Mouse (Mus musculus): ENCODE measurements around the gene Trir.

Gene Trir

DNA sequence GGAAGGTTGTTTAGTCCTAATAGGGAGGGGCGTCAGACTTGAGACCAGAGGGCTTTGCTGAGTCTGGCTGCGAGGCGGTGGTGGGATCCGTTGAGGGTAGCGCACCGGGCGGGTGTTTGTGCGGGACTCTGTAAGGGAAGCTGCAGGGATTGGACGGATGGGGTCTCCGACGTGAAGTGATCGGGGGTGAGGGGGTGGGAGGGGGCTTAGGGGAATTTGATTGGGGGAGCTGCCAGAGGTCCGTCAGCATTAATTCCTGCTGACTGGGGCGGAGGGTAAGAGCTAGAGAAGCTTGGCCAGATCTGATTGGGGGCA, 10.7 kb downstream of the Trir start:
- DNase-seq = no peak

DNA sequence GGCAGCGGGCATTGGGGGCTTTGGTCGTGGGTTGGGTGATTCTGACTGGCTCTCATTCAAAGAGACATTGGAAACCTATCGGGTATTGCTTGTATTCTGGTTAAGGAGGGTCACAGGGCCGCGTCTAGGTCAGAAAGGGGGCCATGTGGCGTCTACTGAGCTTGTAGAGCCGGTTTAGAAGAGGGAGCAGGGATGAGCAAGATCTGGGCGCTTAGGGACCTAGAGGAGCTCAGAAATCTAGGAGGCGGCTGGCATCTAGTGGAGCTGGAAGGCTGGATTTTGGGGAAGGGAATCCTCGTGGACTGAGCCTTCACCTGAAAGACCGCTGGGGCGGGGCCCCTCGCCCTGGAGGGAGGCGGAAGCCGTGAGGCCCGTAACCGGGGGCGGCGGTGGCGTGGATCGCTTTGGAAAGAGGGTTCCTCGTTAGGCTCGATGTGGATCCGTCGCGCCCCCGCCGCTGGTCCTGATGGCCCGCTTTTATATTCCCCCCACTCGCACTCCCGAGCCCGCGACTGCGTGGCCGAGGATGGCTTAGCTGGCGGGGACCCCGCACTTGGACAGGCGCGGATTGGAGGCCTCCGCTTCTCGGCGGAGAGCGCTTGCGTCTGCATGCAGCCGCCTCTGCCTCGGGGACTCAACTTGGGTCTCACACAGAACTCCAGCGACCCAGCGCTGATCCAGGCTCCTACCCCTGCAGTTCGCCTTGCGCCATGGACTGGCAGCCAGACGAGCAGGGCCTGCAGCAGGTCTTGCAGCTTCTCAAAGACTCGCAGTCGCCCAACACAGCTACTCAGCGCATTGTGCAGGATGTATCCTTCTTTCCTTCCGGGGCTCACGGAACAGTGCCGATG, 11.3 kb downstream of the Trir start:
- DNase-seq = peak; percentile 61 to 62

DNA sequence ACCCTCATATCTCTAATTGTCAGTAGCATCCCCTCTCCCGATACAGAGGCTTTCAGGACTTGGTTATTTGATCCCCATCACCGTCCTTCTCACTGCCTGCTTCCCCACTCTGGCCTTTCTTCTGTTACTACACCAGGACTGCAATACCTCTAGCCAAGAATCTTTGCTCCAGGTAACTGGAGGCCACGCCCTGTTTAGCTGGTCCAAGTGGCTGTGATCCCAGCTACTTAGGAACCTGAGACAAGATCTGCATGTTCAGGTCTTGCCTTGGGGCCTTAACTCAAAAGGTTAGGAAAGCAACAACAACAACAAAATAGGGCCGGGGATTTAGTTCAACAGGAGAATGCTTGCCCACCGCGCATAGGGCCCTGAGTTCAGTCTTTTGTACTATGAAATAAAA, 17.0 kb downstream of the Trir start:
- DNase-seq = no peak

DNA sequence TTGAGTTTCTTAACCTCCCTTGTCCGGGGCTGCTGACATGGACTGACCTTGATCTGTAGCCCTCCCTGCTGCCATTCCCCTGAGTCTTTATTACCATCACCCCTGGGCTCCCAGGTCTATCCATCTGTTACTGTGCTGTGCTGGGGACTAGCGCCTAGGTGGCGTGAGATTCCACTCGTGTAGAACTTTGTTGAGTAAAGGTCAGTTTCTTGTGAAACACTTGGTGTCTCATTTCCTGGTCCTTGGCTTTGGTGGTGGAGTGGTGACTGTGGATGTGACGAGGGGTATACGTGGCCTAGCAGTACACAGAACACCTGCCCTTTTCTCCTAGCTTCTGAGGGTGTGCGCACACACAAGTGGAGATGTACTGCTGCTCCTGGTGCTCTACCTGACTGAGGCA, 30.7 kb downstream of the Trir start:
- DNase-seq = no peak

- peak; percentile 88 to 90 for DNase-seq
These were observed 33.4 kb downstream of the Trir start, which contains the start of gene Fbxw9 for GRCm38 (mm10) chr8:85059879-85060616. TSS of gene Fbxw9 (plus strand) at chr8:85060055.

DNA sequence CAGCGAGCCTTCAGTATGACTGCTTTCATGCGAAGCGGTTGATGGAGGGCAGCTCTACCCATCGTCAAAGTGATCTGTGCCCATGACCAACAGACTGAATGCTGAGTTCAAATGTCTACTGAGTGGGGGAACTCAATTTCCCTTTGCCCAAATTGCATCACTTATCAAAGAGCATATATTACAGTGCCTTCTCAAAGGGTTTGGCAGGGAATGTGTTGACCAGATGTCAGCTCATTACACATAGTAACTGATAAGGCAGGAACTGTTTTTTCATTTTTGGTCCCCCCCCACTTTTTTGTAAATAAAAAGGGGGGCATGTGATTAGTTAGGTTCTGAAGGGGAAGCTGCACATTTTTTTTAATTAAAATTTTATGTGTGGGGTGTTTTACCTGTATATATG, 36.0 kb downstream of the Trir start:
- no peak for DNase-seq

- DNase-seq = no peak
These were observed 38.6 kb downstream of the Trir start for GRCm38 (mm10) chr8:85065213-85065612.

DNA sequence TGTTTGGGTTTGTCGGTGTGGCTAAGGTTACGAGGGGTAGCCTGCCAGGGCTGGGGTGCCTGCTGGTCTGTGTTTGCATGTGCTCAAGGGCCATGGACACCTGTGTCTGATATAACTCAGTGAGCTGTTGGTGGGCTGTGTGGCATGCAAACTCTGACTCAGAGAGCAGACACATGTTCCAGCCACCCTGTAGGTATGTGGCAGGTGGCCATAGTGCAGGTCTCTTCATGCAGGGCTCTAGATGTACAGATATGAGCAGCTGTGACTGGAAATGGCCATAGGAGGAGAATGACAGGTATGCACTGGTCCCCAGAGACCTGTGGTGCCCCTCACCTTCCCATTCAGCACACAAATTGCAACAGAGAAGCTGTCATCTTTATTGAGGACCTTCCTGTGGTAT, 40.5 kb downstream of the Trir start:
- DNase-seq = no peak

DNA sequence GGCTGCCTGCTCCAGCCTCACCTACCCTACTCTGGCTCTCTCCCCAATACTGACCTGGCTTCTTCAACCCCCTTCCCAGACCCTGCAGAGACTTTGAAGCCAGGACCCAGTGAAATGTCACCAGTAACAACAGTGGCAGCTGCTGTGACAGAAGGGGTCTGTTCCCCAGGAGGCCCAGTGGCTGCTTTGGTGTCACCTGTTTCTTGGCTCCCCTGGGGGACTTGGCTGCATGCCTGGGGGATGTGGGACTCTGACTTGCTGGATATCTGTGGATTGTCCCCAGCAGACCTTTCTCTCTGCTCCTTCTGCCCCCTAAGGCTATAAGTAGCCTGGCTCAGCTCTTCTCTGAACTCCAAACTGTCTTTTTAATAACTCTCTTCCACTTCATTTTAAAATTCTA, 41.4 kb downstream of the Trir start, which contains the start of gene Gm5741:
Gm5741 (minus strand) TSS at position 1 of the 400 bp plus-strand sequence.
- DNase-seq = no peak

DNA sequence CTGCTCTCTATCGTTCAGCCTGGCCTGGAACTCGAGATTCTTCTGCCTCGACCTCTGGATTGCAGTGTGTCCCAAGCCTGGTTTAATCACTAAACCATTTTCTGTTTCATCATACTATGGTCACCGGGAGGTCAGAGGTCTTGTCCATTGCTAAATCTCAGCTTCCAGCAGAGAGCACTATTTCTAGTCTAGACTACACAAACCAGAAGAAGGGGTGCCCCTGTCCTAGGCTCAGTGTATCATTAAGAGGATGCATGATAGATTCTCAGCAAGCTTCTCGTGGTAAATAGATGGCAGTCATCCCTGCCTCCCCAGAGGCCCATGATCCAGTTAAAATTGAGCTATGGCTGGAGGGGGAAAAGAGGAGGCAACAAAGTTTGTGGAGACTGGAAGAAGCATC, 44.4 kb downstream of the Trir start:
- DNase-seq = no peak

DNA sequence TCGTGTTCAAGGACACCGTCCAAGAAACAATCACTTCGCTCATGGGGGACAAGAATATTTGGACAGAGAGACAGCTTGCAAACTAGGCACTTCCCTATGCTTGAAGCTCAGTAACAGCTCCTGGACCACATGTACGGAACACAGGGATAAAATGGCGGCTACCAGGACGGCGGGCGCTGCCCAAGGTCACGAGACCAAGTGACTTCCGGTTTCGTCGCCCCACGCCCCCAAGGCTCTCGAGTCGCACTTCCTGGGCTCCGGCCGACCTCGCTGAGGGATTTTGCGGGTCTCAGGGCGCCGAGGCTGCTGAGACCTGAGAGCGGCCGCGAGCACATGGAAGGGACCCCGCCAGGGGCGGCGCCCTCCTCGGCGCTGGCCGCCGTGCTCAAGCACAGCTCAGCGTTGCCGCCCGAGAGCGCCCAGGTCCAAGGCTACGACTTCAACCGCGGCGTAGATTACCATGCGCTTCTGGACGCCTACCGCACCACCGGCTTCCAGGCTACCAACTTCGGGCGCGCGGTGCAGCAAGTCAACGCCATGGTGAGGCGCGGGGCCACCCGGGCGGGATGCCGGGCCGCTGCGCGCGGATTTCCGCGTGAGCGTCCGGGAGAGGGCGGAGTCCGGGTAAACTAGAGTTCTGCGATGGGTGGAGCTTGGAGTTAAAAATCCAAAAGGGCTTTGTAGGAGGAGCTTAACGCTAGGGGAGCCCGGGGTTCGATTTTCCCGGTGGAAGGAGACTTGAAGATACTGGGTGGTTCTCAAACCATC, 45.1 kb downstream of the Trir start, which contains the start of gene Dhps:
Dhps (plus strand) TSS at position 244 of the 768 bp plus-strand sequence.
- peak; percentile 93 for DNase-seq

- no peak for DNase-seq
These were observed 45.8 kb downstream of the Trir start for GRCm38 (mm10) chr8:85072364-85072929.

- no peak for DNase-seq
These were observed 46.5 kb downstream of the Trir start for GRCm38 (mm10) chr8:85073041-85073612.

DNA sequence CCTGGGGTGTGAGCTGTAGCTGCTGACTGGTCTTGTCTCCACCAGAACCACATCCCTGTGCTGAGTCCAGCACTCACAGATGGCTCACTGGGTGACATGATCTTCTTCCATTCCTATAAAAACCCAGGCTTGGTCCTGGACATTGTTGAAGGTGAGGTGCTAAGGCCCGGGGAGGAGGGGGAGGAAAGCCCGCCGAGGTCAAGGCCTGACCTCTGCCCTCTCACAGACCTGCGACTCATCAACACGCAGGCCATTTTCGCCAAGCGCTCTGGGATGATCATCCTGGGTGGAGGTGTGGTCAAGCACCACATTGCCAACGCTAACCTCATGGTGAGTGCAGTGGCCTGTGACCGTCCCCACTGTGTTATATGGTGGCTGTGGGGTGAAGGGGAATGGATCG, 47.5 kb downstream of the Trir start:
- no peak for DNase-seq

- no peak for DNase-seq
These were observed 48.0 kb downstream of the Trir start for GRCm38 (mm10) chr8:85074617-85075016.

GRCm38 (mm10) chr8:85076001-85076400, 49.4 kb downstream of the Trir start:
- DNase-seq = peak in 1 of 2 experiments; percentile 65

- peak; percentile 82 to 86 for DNase-seq
These were observed 50.4 kb downstream of the Trir start for GRCm38 (mm10) chr8:85076993-85077392.
